Mouse (Mus musculus) liver, adult 10 weeks (tissue): ENCODE measurements around the gene Fgf8. TPM values are rescaled to one million over a fixed set of nuclear protein-coding genes. Genes with fewer than 3 reads are reported as not detected.

ENCODE experiments used
- polyA plus RNA-seq: library from polyadenylated mRNA; stranded (reverse); fragments of 350-450 nt; fragmentation: Illumina TruSeq; extraction: RNeasy Lipid Tissue Mini Kit (QIAGEN cat#74804); gene quantifications from one replicate; pipeline ENCODE4 v1.2.3, GENCODE M21; 2014; ENCODE audit warnings: low read depth, low replicate concordance

The Fgf8 gene
- polyA plus RNA-seq: not detected

DNA sequence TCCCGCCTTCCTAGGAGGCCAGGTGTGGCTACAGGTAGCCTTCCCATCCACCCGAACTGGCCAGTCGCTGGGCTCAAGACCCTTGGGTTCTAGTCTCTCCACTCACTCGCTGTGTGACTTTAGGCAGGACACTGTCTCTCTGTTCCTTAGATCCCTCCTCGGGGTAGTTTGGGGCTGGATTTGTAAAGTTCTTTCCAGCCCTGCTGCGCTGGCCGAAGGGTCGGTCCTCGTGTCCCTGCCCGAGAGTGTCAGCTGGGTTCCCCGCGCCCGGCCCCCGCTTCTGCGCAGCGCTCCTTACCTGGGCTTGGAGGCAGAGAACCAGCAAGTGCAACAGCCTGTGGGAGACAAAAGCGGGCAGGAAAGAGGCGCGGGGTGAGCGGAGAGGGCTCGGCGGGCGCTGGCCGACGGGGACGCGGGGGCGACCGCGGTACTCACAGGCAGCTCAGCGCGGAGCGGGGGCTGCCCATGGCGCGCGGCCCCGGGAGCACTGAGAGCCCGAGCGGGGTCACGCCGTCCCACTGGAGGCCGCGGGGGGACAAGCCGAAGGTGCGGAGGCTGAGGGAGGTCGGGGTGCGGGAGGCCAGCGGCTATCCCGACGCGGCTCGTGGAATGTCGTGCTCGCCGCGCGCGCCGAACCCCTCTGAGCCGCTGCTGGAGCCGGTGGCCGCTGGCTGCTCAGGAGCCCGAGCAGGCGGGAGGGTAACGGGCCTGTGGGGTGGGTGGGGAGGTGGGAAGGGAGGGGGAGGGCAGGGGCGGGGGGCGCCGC, at the start of gene Fgf8:
Fgf8 (minus strand) TSS at position 698 of the 766 bp plus-strand sequence.

DNA sequence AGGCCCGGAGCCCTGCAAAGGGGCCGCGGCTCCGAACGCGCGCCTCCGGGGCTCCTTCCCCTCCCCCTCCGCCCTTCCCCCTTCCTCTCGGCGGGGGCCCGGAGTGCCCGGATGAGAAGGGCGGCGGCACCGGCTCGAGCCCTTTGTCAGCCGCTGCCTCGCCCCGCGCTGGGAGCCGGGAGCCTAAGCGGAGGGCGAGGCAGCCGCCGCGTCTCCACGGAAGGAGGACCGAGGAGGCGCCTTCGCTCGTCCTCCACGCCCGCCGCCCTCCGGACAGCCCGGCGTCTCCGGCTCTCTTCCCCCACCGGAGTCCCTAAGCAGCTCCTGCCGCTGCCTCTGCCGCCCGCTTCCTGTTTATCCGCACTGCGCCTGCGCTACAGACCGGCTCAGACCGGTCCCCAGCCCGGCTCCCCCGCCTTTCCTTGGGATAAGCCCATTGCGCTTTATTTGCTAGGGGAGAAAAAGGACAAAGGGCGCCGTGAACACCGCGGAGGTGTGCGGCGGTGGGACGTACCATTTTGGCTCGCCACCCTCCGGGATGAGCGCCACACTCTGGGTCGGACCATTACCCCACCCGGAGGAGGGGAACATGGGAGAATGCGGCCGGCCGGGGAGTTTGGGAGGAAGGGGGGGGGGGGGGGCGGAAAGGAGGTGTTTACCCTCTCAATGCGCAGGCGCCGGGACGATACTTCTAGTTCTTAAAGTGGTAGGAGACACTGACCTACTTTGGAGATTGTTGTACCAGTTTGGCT, 40.6 kb upstream of the Fgf8 start, which contains the start of gene Mgea5:
Mgea5 (minus strand) TSS at position 657 of the 752 bp plus-strand sequence.

DNA sequence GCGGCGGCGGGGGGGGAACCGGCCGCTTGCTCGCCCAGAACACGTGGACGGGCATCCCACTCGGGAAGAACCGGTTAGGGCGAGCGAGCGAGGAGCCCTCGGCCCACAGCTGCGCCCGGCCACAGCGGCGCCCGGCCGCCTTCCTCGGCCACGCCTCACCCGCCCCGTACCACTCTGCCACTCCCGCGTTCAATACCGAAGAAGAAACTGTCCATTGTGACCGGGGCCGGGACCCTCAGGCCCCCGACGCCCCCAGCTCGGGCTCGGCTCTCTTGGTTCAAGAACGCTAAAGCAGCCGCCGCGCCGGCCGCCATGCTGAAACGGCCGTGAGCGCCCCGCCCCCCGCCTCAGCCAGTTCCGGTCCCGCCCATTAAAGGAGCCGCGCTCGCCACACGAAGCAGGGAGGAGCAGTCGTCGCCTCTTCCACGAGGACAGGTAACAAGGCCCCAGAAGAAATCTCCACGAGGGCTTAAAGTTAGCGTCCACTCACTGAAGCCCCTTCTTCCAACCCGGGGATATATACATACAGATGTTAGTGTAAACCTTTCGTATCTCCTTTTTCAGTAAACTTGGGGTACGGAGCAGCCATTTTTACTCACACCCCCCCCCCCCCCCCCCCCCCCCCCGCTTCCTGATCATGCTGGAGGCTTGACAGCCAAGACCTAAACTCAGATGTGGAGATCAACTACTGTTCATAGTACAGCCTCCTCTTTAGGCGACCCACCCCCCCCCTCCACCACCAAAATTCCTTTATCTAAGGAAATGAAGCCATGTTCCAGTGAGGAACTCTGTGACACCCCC, 6.7 kb upstream of the Fgf8 start, which contains the start of gene Npm3:
Npm3 (minus strand) TSS at position 349 of the 801 bp plus-strand sequence.

Other genes starting within 250 kb of the Fgf8 start
- 0.16 TPM for gene Poll, start 182.4 kb downstream of the Fgf8 start, polyA plus RNA-seq
- gene Gm17018, start 182.3 kb downstream of the Fgf8 start, polyA plus RNA-seq: 4.7 TPM
- gene Fbxw4, start 82.6 kb downstream of the Fgf8 start, polyA plus RNA-seq: 1.8 TPM
- gene Npm3, start 6.7 kb upstream of the Fgf8 start, polyA plus RNA-seq: 8.3 TPM
- gene Mgea5, start 40.9 kb upstream of the Fgf8 start, polyA plus RNA-seq: 59.3 TPM
- not detected for gene Kcnip2, start 73.1 kb upstream of the Fgf8 start, polyA plus RNA-seq